Comparison of ENCODE assay signal across 8 mouse cellular contexts in the genomic region with DNA sequence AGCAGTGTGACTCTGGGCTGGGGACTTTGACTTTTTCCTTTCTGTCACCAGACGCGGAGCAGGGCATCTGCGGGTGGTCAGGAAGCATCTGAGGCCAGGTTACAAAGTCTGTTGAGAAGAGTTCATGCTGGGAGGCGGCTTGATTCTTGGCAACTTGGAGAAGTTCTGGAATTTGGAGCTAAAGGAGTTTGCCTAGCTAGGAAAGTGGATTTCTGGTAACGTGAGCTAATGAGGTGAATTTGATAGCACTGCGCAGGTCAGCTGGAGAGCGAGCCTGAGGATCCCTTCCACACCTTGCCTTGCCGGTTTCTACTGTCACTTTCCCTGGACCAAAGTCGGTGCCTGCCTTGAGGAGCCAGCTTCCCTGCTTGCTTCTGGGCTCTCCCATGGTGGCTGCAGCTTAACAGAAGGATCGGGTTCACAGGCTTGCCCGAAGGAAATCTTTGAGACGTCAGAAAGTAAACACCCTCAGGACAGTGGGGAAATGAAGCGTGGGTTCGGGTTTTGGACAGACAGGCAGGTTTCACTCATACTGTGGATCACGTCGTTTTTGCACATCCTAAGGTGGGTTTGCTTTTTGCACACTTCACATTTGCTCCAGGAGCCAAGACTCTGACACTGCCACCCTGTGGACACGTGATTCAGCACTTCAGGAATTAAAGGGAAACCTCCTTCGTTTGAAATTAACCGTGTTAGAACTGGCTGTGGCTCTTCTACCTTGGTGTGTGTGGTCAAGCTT. TPM values are rescaled to one million over a fixed set of nuclear protein-coding genes. Genes with fewer than 3 reads are reported as not detected.
DNase-seq lines count a peak whose midpoint lies in the region; ATAC-seq lines count a peak whose summit lies in the region.

No protein-coding gene starts in this region.

- H3K27me3 ChIP-seq in embryonic facial prominence, embryonic 10.5 days (replicated peaks; ENCODE audit: low read depth, poor library complexity, severe bottlenecking), result no peaks in the 10 kb centered on the region; the same call in 1 of the 2 replicates
- no peaks in the 10 kb centered on the region for H3K27me3 ChIP-seq in stomach, embryonic 15.5 days (replicated peaks)

- WGBS in embryonic facial prominence, embryonic 10.5 days, result 4% methylated on average over 19 of the region's 19 CpGs
- 8% methylated on average over 19 of the region's 19 CpGs for WGBS in stomach, embryonic 15.5 days

- peak; percentile 49 to 87 for DNase-seq in adrenal gland, adult (ENCODE audit: inconsistent age in 2 of 2, low spot score in 1 of 2)
- no peak for DNase-seq in adrenal gland, postnatal 4 days (ENCODE audit: low spot score in 2 of 2)
- DNase-seq in R1 (ENCODE audit: low read depth, low spot score), result peak; percentile 60
- peak; percentile 46 for DNase-seq in embryonic facial prominence, embryonic 10.5 days (ENCODE audit: low spot score)
- peak; percentile 40 to 58 for DNase-seq in heart, postnatal 14 days
- peak; percentile 16 to 31 for DNase-seq in layer of hippocampus, postnatal 14 days (ENCODE audit: low spot score in 2 of 2)

- ATAC-seq in megakaryocyte-erythroid progenitor cell, adult 5-6 weeks (replicated peaks; ENCODE audit: low FRiP score, low TSS enrichment, poor library complexity, severe bottlenecking), result peak; percentile 60
- peak; percentile 13; the same call in 1 of the 2 replicates for ATAC-seq in stomach, embryonic 15.5 days (ENCODE audit: insufficient read depth, low FRiP score, low read depth)

- H3K4me2 ChIP-seq in stomach, embryonic 15.5 days, result peak overlapping the region; percentile 60

- peak overlapping the region; percentile 69; the same call in 1 of the 2 replicates for H3K27ac ChIP-seq in embryonic facial prominence, embryonic 10.5 days (replicated peaks)
- peak overlapping the region; percentile 72 for H3K27ac ChIP-seq in stomach, embryonic 15.5 days

- H3K9me3 ChIP-seq in embryonic facial prominence, embryonic 10.5 days, result no peaks in the 10 kb centered on the region
- no peaks in the 10 kb centered on the region for H3K9me3 ChIP-seq in stomach, embryonic 15.5 days

- H3K4me1 ChIP-seq in embryonic facial prominence, embryonic 10.5 days, result peaks cover 47% of the 10 kb centered on the region
- peaks cover 31% of the 10 kb centered on the region for H3K4me1 ChIP-seq in stomach, embryonic 15.5 days

- H3K4me3 ChIP-seq in embryonic facial prominence, embryonic 10.5 days, result peak overlapping the region; percentile 52
- H3K4me3 ChIP-seq in stomach, embryonic 15.5 days (replicated peaks), result peak overlapping the region; percentile 33

- no peaks in the 10 kb centered on the region; the same call in 1 of the 2 replicates for H3K36me3 ChIP-seq in embryonic facial prominence, embryonic 10.5 days (replicated peaks)
- H3K36me3 ChIP-seq in stomach, embryonic 15.5 days, result no peaks in the 10 kb centered on the region

- 0 out of 2 replicates have a peak overlapping the region, but pooled peaks have one; percentile 2 for H3K9ac ChIP-seq in stomach, embryonic 15.5 days

- intact Hi-C loops in heart, postnatal 14 days (cut with DNase I), result no loop called here

RNA-seq across cellular contexts. Expression of a gene that starts 5.8 kb away (rescaled TPM):
- total RNA-seq in adrenal gland, postnatal 4 days (2021), result 10 to 100 TPM; 44.8 to 46.7 TPM
- polyA plus RNA-seq in embryonic facial prominence, embryonic 10.5 days (2016; fragmentation: Nextera tagmentation; extraction: Ambion mirVana), result 48.1 and 54.8 TPM in 2 replicates
- total RNA-seq in heart, postnatal 14 days (2021), result 10 to 100 TPM; 19.8 to 21.8 TPM
- total RNA-seq in layer of hippocampus, postnatal 14 days (2021), result 10 to 100 TPM; 44.0 to 47.7 TPM
- 26.9 and 33.8 TPM in 2 replicates for total RNA-seq in megakaryocyte-erythroid progenitor cell, adult 5-6 weeks (2014; fragmentation: Nextera tagmentation)
- 57.3 and 94.9 TPM in 2 replicates for total RNA-seq in megakaryocyte-erythroid progenitor cell, adult 5-6 weeks (2017)
- 41.0 and 41.5 TPM in 2 replicates for polyA plus RNA-seq in stomach, embryonic 15.5 days (2015; fragmentation: Nextera tagmentation; extraction: Ambion mirVana)

RNA-seq across cellular contexts. Expression of a gene that starts 6.2 kb away (rescaled TPM):
- 10 to 100 TPM; 27.4 to 28.8 TPM for total RNA-seq in adrenal gland, postnatal 4 days (2021)
- 5.4 and 5.9 TPM in 2 replicates for polyA plus RNA-seq in embryonic facial prominence, embryonic 10.5 days (2016; fragmentation: Nextera tagmentation; extraction: Ambion mirVana)
- total RNA-seq in heart, postnatal 14 days (2021), result 10 to 100 TPM; 20.8 to 21.5 TPM
- 1 to 10 TPM; 6.0 to 6.3 TPM for total RNA-seq in layer of hippocampus, postnatal 14 days (2021)
- 51.9 and 58.5 TPM in 2 replicates for total RNA-seq in megakaryocyte-erythroid progenitor cell, adult 5-6 weeks (2014; fragmentation: Nextera tagmentation)
- total RNA-seq in megakaryocyte-erythroid progenitor cell, adult 5-6 weeks (2017), result 111 and 178 TPM in 2 replicates
- polyA plus RNA-seq in stomach, embryonic 15.5 days (2015; fragmentation: Nextera tagmentation; extraction: Ambion mirVana), result 25.1 and 26.1 TPM in 2 replicates

RNA-seq across cellular contexts. Expression of a gene that starts 35.5 kb away (rescaled TPM):
- total RNA-seq in adrenal gland, postnatal 4 days (2021), result 1 to 10 TPM; 1.0 to 1.1 TPM
- polyA plus RNA-seq in embryonic facial prominence, embryonic 10.5 days (2016; fragmentation: Nextera tagmentation; extraction: Ambion mirVana), result 5.1 and 6.1 TPM in 2 replicates
- total RNA-seq in heart, postnatal 14 days (2021), result under 1 TPM; 0.31 to 0.41 TPM
- 1 to 10 TPM in 1 of 2 experiments, under 1 TPM in 1; 0.86 to 1.5 TPM for total RNA-seq in layer of hippocampus, postnatal 14 days (2021)
- 3.3 and 4.0 TPM in 2 replicates for total RNA-seq in megakaryocyte-erythroid progenitor cell, adult 5-6 weeks (2014; fragmentation: Nextera tagmentation)
- total RNA-seq in megakaryocyte-erythroid progenitor cell, adult 5-6 weeks (2017), result 4.4 and 5.1 TPM in 2 replicates
- polyA plus RNA-seq in stomach, embryonic 15.5 days (2015; fragmentation: Nextera tagmentation; extraction: Ambion mirVana), result 2.7 and 3.7 TPM in 2 replicates

Comparison
In these comparisons a context has a peak if more than half of its experiments do, and no peak if none do; other contexts are left out.
1. DNase-seq: peak in adrenal gland, adult (2 of 2), R1 (single experiment), embryonic facial prominence, embryonic 10.5 days (single experiment), heart, postnatal 14 days (2 of 2) and layer of hippocampus, postnatal 14 days (2 of 2); none in adrenal gland, postnatal 4 days (0 of 2).